Mouse (Mus musculus) inflammation-experienced regulatory T-cells, adult 6 months (primary cell): ENCODE measurements around the gene Eed. TPM values are rescaled to one million over a fixed set of nuclear protein-coding genes. Genes with fewer than 3 reads are reported as not detected.

ENCODE experiments used
- ATAC-seq: one replicate; pipeline ENCODE4 v1.8.0; 2017
- polyA plus RNA-seq, 3 experiments: library from polyadenylated mRNA; unstranded; fragments of 100-300 nt; shearing (Covaris generic); gene quantifications; one replicate each; pipeline ENCODE4 v1.2.1; 2017

Gene Eed
- polyA plus RNA-seq, 3 experiments from 2014 or later, result 75.2 to 96.7 (median 91.0) TPM

GRCm38 (mm10) chr7:89980133-89980484 lies 674 bp downstream of the Eed start:
- peak; percentile 25 for ATAC-seq

DNA sequence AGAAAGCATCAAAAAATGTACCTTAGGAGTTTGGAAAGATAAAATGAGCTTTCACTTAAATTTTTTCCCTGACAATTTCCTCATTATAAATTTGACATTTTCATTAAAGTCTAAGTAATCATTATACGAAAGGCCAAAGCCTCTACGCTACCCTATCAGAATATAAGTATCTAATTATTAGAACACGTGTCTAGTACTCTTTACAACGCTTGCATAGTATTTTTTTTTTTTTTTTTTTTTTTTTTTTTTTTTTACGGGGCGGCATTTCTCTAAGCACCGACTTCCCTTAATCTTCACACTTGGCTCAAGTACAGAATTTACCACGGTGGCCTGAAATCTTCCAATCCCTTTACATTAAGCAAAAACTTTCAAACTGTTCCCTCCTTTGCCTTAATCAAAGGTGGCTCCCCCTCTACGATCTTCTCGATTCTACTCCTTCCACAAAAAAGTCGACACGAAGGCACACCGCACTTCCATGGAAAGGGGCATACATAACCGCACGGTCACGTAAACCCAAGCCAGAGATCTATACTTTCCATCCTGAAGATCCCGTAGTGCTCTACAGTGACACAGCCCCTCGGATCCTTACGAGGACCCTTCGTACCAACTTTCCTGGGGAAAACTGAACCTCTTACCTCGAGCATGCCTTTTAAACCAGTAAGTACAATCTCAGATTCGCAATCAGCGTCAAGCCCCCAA lies 1.2 kb downstream of the Eed start:
- no peak for ATAC-seq

DNA sequence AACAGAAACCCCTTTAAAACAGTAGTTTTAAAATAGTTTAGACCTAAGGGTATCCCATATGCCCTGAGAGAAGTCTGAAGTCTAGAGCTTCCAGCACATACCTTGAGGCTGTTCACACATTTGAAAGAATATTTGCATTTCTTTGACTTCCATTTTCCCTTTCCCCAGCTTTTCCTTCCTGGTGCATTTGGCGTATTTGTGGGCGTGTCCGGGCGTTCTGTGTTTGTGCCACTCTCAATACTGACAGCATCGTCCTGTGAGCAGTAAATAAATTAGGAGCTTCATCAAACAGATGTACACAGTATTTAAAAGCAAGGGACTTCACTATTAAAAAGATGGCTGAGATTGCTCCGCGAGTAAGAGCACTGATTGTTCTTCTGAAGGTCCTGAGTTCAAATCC lies 4.0 kb downstream of the Eed start:
- no peak for ATAC-seq

GRCm38 (mm10) chr7:89975571-89975970 lies 5.2 kb downstream of the Eed start:
- no peak for ATAC-seq

- no peak for ATAC-seq
Measured at GRCm38 (mm10) chr7:89967235-89967634, 13.5 kb downstream of the Eed start.

GRCm38 (mm10) chr7:89966771-89967170 lies 14.0 kb downstream of the Eed start:
- ATAC-seq, result no peak

GRCm38 (mm10) chr7:89963135-89963534 lies 17.6 kb downstream of the Eed start:
- no peak for ATAC-seq

GRCm38 (mm10) chr7:89957300-89957699 lies 23.5 kb downstream of the Eed start:
- ATAC-seq, result no peak

- no peak for ATAC-seq
Measured at GRCm38 (mm10) chr7:89954261-89954660, 26.5 kb downstream of the Eed start.

- no peak for ATAC-seq
Measured at GRCm38 (mm10) chr7:89949403-89949802, 31.4 kb downstream of the Eed start.

- ATAC-seq, result no peak
Measured at GRCm38 (mm10) chr7:89948026-89948425, 32.8 kb downstream of the Eed start.

DNA sequence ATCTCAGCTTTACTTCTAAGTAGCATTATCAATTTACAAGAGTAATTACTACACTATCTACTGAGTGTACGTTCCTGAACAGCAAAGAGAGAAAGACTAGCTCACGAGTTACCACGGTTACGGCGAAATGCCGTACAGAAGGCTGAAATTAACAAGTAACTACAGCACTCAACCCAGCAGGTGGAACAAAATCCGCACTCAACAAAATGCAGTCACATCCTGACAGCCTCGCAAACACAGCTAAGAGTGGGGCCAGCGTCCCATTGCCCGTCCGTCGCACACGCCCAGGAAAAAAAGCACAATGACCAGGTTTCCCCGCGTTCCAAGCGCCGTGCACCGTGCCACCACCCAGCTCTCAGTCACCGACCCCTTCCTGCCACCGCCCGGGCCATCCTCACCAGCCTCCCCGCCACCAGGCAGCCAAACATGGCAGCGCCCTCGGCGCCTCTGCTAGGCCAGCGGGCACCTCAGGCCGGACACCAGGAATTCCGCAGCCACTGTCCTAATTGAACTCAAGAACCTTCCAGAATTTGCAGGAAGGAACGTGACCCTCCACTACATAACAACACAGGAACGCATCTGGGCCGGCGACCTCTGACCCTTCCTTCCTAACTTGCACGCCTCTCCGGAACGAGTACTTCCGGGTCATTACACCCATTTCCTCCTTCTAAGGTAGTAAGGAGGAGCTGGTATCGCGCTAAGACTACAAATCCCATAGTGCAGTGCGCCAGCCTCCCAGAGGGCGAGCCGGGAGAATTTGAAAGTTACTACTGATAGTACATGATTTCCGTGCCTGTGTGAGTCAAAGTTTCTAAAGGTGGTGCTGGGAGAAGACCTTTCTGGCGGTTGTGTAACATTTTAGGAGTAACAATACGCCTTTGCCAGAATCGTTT lies 40.0 kb downstream of the Eed start, which contains the start of gene Hikeshi:
Gene Hikeshi (minus strand): TSS at position 634 of the 893 bp plus-strand sequence.
- ATAC-seq, result peak; percentile 99

GRCm38 (mm10) chr7:89939497-89940353 lies 41.1 kb downstream of the Eed start:
- no peak for ATAC-seq

DNA sequence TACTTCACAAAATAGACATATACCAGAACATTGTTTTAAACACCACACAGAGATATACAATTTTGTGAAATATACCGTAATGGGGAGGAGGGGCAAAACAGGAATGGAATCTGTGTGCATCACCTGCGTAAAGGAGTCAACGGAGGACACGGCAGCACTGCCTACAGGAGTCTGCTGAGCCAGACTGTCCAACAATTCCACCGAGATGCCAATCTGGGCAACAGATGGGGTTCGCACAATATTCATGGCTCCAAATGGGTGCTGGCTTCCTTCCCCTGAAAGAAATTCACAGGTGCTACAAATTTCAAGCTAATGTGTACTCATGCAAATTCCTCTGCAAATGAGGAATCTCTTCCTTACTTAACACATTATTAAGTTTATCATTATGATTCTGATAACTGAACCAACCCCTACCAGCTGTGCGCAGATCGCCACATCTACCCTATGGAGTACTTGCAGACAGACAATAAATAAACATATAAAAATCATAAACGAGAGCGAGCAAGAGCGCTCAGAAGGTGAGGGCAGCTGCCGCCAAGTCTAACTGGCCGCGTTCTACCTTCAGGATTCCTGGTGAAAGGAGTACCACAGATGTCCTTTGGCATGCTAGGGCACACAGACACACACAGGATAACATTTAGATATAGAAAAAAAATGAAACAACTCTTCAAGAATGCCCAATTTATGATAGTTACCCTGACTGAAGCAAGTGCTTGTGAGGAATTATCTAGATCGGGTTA lies 57.2 kb downstream of the Eed start:
- no peak for ATAC-seq

DNA sequence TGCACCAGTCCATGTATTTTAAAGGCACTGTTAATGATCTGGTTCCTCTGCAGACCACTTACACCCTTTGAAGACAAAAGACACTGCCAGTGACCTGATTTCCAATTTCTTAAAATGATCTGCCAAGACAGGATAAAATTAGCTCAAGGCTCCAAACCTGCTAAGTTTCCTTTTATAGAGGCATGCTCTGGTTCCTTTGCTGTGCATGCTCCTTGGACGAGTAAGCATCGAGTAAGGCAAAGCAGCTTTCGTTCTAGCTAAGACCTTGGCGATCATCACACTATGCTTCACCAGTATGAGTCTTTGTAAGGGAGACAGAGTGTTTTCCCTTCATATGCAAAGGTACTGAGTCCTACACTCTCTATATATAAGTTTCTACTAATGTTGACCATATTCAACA lies 63.0 kb downstream of the Eed start:
- no peak for ATAC-seq

GRCm38 (mm10) chr7:89916711-89917110 lies 64.1 kb downstream of the Eed start:
- ATAC-seq, result no peak

DNA sequence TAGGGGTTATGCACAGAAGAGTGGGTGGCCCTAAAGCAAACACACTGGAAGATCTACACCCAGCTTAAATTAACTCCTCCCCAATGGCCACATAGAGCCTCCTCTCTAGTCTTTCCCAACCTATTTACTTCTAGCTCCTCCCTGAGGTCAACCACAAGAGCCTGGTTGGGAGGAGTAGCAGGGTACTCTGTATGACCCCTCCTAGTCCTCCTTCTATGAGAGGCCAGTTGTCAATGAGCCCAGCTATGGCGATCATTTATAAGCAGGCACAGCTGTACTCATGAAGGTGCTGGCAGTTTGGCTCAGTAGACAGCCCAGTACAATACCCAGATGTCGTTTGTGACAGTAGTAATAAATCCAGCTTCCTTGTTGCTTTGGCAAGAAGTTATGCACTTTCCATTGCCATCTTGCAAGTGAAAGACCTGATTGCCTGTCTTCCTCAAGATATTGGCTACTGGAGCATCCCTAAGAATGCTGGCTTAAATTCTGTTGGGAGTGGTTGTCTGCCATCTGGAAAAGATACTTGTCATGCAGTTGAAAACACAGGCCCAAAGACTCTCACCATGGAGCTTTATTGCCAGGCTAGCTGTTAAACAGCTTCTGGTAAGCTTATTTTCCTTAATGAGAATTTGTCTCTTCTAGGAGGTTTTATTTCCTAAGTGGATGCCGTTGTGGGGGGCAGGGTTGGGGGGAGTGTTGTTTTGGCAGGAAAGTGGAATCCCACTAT lies 67.2 kb downstream of the Eed start:
- no peak for ATAC-seq

GRCm38 (mm10) chr7:89912356-89912755 lies 68.4 kb downstream of the Eed start:
- ATAC-seq, result no peak

- ATAC-seq, result no peak
Measured at GRCm38 (mm10) chr7:89909711-89910110, 71.1 kb downstream of the Eed start.

DNA sequence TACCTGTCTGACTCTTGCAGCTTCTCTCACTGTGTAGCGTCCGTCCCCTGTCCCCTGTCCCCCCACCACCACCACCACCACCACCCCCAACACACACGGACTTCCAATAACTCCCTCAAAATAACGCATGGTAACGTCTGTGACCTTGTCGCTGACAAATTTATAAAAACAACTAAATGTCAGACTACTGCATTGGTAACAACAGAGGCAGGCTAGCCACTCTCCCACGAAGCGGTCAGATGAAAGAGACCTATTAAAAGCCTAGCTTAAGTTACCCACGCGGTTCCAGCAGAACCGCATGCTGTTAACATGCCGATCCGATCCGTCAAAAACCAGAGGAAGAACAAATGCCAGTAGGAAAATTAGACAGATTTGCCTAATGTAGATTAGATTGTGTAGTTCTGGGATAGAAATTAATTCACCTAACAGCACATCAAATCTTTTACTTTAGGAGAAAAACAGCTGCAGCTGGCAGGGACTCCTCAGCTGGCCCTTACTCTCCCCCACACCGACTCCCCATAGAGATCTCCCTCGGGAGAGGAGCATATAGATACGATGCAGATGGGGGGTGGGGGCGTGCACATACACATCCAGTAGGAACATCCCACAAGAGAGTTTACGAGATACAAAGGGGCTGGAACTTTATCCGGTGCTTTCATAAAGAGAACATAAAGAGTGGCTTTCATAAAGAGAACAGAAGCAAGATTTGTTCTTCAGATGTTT lies 71.7 kb downstream of the Eed start:
- no peak for ATAC-seq

DNA sequence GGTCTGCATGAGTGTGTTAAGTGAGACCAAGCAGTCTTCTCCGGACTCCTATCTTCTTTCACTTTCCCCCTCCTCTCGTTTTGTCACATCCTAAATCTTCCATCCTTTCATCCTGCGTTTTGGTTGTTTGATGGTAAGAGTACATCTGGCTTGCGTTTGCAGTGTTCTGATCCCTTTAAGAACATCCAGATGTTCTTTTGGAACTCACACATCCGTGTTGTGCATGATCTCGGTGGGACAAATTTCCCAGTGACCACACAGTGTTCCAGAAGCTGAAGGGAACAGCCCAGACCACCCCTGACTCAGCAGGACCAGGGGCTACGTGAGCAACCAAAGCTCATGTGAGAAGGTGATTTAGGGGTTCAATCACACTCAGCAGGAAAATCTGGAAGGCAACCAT lies 72.4 kb downstream of the Eed start:
- no peak for ATAC-seq
